Mouse (Mus musculus) ovary, adult 2 months (tissue): ENCODE measurements around the gene Tst. TPM values are rescaled to one million over a fixed set of nuclear protein-coding genes. Genes with fewer than 3 reads are reported as not detected.

Experiments used
- polyA plus RNA-seq: library from polyadenylated mRNA; depleted of rRNA; stranded (reverse); fragments of >200 nt; gene quantifications from 2 replicates; pipeline ENCODE4 v1.2.3, GENCODE M21; 2012; rRNA removed

The Tst gene
- polyA plus RNA-seq = 255 and 260 TPM in 2 replicates

GRCm38 (mm10) chr15:78405517-78406211 lies at the start of gene Tst:
Tst (minus strand) TSS chr15:78405907.

GRCm38 (mm10) chr15:78428391-78429138 lies 22.9 kb upstream of the Tst start, which contains the start of gene Kctd17:
Kctd17 (plus strand) TSS chr15:78428564.

GRCm38 (mm10) chr15:78406293-78406934 lies 707 bp upstream of the Tst start, which contains the start of gene Mpst:
Mpst (plus strand) TSS chr15:78406416.

GRCm38 (mm10) chr15:78395478-78395962 lies 10.2 kb downstream of the Tst start, which contains the start of gene Tex33:
Tex33 (minus strand) TSS chr15:78395912.

Other genes with a start within 250 kb of the Tst start
- 62.3 and 76.5 TPM in 2 replicates for gene Ift27, start 231.8 kb downstream of the Tst start, polyA plus RNA-seq
- not detected in 2 replicates for gene Pvalb, start 199.5 kb downstream of the Tst start, polyA plus RNA-seq
- 4.9 and 5.8 TPM in 2 replicates for gene Ncf4, start 161.1 kb downstream of the Tst start, polyA plus RNA-seq
- 8.8 and 9.3 TPM in 2 replicates for gene Csf2rb2, start 100.2 kb downstream of the Tst start, polyA plus RNA-seq
- gene Csf2rb, start 80.2 kb downstream of the Tst start, polyA plus RNA-seq = 11.4 and 11.6 TPM in 2 replicates
- gene Tex33, start 10.0 kb downstream of the Tst start, polyA plus RNA-seq = not detected in 2 replicates
- 252 and 268 TPM in 2 replicates for gene Mpst, start 509 bp upstream of the Tst start, polyA plus RNA-seq
- gene Kctd17, start 22.7 kb upstream of the Tst start, polyA plus RNA-seq = 438 and 485 TPM in 2 replicates
- gene Tmprss6, start 62.7 kb upstream of the Tst start, polyA plus RNA-seq = 2.8 and 4.7 TPM in 2 replicates
- gene Il2rb, start 89.4 kb upstream of the Tst start, polyA plus RNA-seq = 5.2 and 5.4 TPM in 2 replicates
- 174 and 185 TPM in 2 replicates for gene C1qtnf6, start 125.5 kb upstream of the Tst start, polyA plus RNA-seq
- 1.6 and 4.0 TPM in 2 replicates for gene Sstr3, start 138.8 kb upstream of the Tst start, polyA plus RNA-seq
- 25.3 and 54.1 TPM in 2 replicates for gene Rac2, start 166.9 kb upstream of the Tst start, polyA plus RNA-seq
- gene Cyth4, start 191.1 kb upstream of the Tst start, polyA plus RNA-seq = 36.0 and 41.9 TPM in 2 replicates